Mouse (Mus musculus): Measurements from ENCODE around the gene Gm10775. TPM values are rescaled to one million over a fixed set of nuclear protein-coding genes. Genes with fewer than 3 reads are reported as not detected.

The Gm10775 gene
- not detected for polyA plus RNA-seq (2017; shearing (Covaris generic))

GRCm38 (mm10) chr13:65259239-65259638 lies at the start of gene Gm10775:
Gene Gm10775, plus strand, starts transcription at chr13:65259539.

DNA sequence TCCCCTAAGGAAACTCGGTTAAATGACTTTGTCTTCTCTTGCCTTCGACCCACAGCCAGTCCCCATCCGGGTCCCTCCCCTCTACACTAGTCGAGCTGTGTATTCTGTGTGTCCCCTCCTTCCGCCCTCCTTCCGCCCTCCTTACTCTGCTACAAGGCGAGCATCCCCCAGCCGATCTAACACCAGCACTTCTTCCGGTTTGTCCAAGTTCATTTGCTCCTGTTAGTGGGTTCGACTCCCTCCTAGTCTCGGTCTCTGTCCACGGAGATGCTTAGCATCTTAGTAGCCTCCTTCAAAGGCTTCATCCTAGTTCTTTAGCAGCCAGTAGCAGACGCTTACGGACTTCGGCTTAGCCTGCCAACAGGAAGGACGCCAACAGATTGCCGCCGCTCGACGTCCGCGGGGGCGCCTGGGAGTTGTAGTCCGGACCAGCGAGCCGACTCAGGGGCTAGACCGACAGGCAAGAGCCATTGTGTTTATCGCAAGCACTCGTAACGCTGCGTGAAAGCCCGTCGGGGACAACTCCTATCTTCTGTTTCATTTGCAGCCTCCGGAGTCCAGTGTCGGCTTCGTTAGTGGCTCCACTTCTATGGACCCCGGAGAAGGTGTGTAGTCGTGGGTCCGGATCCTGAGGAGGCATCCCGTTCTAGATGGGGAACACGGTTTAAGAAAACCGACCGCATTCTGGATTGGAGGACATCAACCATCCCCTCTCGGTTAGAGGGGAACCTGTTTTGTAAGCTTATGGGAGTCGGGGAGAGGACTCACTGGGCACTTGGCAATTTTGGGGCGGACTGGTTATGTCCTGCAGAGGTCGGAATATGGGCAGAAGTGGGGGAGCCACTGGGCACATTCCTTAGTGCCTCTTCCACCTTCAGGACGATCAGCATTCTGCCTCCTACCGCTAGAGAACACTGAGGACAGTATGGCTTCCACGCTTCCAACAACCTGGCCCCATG lies 19.3 kb downstream of the Gm10775 start, which contains the start of gene Zfp369:
TSS of gene Zfp369 (plus strand) at position 432 of the 959 bp plus-strand sequence.

Other genes starting within 250 kb of the Gm10775 start
- not detected for gene Spata31d1c, start 226.5 kb upstream of the Gm10775 start, polyA plus RNA-seq (2017; shearing (Covaris generic))
- gene Prss47, start 206.8 kb upstream of the Gm10775 start, polyA plus RNA-seq (2017; shearing (Covaris generic)), result not detected
- gene Mfsd14b, start 146.6 kb upstream of the Gm10775 start, polyA plus RNA-seq (2017; shearing (Covaris generic)), result 58.5 TPM
- not detected for gene Olfr465-ps1, start 121.5 kb upstream of the Gm10775 start, polyA plus RNA-seq (2017; shearing (Covaris generic))
- gene Olfr466, start 109.3 kb upstream of the Gm10775 start, polyA plus RNA-seq (2017; shearing (Covaris generic)), result 0.16 TPM
- not detected for gene Nlrp4f, start 53.6 kb upstream of the Gm10775 start, polyA plus RNA-seq (2017; shearing (Covaris generic))
- gene Zfp369, start 19.3 kb downstream of the Gm10775 start, polyA plus RNA-seq (2017; shearing (Covaris generic)), result 13.6 TPM